Comparison of ENCODE assay signal across 27 mouse cellular contexts in the genomic region with DNA sequence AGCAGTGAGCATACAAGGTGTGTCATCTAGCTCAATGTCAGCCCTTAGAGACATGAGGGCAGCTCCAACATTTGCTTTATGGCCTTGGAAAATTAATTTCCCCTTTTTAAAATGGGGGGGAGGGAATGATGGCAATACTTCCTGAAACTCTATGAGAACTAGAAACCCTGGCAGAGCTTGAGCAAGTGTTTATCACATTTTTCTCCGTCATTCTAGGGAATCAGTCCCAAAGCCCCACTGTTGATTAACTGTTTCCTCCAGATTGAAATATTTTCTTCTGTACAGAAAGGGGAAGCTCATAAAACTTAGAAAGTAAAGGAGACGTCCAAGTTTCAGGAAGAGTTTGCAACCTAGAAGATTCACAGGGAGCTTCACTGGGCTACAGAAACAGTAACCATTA. TPM values are rescaled to one million over a fixed set of nuclear protein-coding genes. Genes with fewer than 3 reads are reported as not detected.
DNase-seq lines count a peak whose midpoint lies in the region; ATAC-seq and TF ChIP-seq lines count a peak whose summit lies in the region.
"Had no signal": no experiment of that assay in that cellular context is flagged by ENCODE, and none has a peak within 500 bp of the region (broad histone marks: within the 10 kb centered on the region; RNA-seq: fewer than 3 reads in every experiment).

No protein-coding gene starts in this region.

- H3K27ac ChIP-seq in MEL (ENCODE audit: control insufficient read depth, low read depth, low read length): no peak overlapping the region; the same call in 1 of the 2 replicates
- peak overlapping the region; percentile 73 for H3K27ac ChIP-seq in bone marrow macrophage, adult 2 months (ENCODE audit: insufficient read depth, low read depth, low read length)
- no peak overlapping the region for H3K27ac ChIP-seq in lung, postnatal 0 days (ENCODE audit: low read length)
- H3K27ac ChIP-seq: forebrain, embryonic 10.5 days; heart, embryonic 15.5 days; hindbrain, embryonic 14.5 days; hindbrain, postnatal 0 days had no signal

- no peaks in the 10 kb centered on the region for H3K4me1 ChIP-seq in MEL (ENCODE audit: control insufficient read depth in 1 of 2, insufficient read depth in 2 of 2, low read length in 2 of 2)
- peaks cover 12% of the 10 kb centered on the region for H3K4me1 ChIP-seq in bone marrow macrophage, adult 2 months (ENCODE audit: control insufficient read depth, insufficient read depth, low read length)
- no peaks in the 10 kb centered on the region for H3K4me1 ChIP-seq in lung, postnatal 0 days (ENCODE audit: insufficient read depth, low read depth, low read length)
- H3K4me1 ChIP-seq: forebrain, embryonic 10.5 days; heart, embryonic 12.5 days; heart, embryonic 15.5 days had no signal

- H3K9me3 ChIP-seq in MEL (replicated peaks; ENCODE audit: insufficient read depth, low read length): no peaks in the 10 kb centered on the region
- no peaks in the 10 kb centered on the region for H3K9me3 ChIP-seq in lung, postnatal 0 days (ENCODE audit: low read length)
- H3K9me3 ChIP-seq: forebrain, embryonic 10.5 days; heart, embryonic 12.5 days; heart, embryonic 15.5 days had no signal

- TF ChIP-seq CTCF in MEL (IDR thresholded peaks at IDR 0.05 in 2 of 3, conservative IDR thresholded peaks at IDR 0.05 in 1 of 3; ENCODE audit: control insufficient read depth in 1 of 3, insufficient read depth in 1 of 3, low read depth in 2 of 3, low read length in 3 of 3, poor library complexity in 1 of 3, severe bottlenecking in 1 of 3): no peak
- TF ChIP-seq CTCF in bone marrow macrophage, adult 2 months (IDR thresholded peaks at IDR 0.05; ENCODE audit: low read depth, low read length): no peak
- TF ChIP-seq CTCF in lung, postnatal 0 days (IDR thresholded peaks at IDR 0.05): no peak

- no peak for TF ChIP-seq POLR2A in MEL (IDR thresholded peaks at IDR 0.05; ENCODE audit: control insufficient read depth in 1 of 2, insufficient read depth in 1 of 2, low read depth in 1 of 2, low read length in 2 of 2, poor library complexity in 1 of 2)
- no peak for TF ChIP-seq POLR2A in bone marrow macrophage, adult 2 months (IDR thresholded peaks at IDR 0.05; ENCODE audit: borderline replicate concordance, low read depth, low read length)

- peak; percentile 58 to 68; a peak in 3 of 4 replicates for TF ChIP-seq EP300 in MEL (IDR thresholded peaks at IDR 0.05; ENCODE audit: low read depth in 1 of 2, low read length in 2 of 2)
- no peak for TF ChIP-seq EP300 in lung, postnatal 0 days (IDR thresholded peaks at IDR 0.05)

- no peak overlapping the region for H3K4me2 ChIP-seq in lung, postnatal 0 days (replicated peaks; ENCODE audit: low read depth, low read length)
- H3K4me2 ChIP-seq: heart, embryonic 12.5 days; heart, embryonic 15.5 days; hindbrain, embryonic 14.5 days had no signal

- H3K4me3 ChIP-seq in MEL (ENCODE audit: control insufficient read depth in 1 of 2, insufficient read depth in 1 of 2, low read depth in 2 of 2, low read length in 2 of 2): no peak overlapping the region
- peak overlapping the region; percentile 18; the same call in 1 of the 2 replicates for H3K4me3 ChIP-seq in bone marrow macrophage, adult 2 months (ENCODE audit: insufficient read depth, low read length)
- H3K4me3 ChIP-seq in lung, postnatal 0 days (ENCODE audit: low read depth, low read length): no peak overlapping the region
- H3K4me3 ChIP-seq: forebrain, embryonic 10.5 days; heart, embryonic 12.5 days; heart, embryonic 15.5 days had no signal

- H3K27me3 ChIP-seq in MEL (ENCODE audit: control insufficient read depth in 1 of 2, insufficient read depth in 2 of 2, low read length in 2 of 2): no peaks in the 10 kb centered on the region
- H3K27me3 ChIP-seq in lung, postnatal 0 days (replicated peaks; ENCODE audit: insufficient read depth, low read length): no peaks in the 10 kb centered on the region
- H3K27me3 ChIP-seq: heart, embryonic 12.5 days; heart, embryonic 15.5 days; Patski had no signal

- no peaks in the 10 kb centered on the region for H3K79me2 ChIP-seq in MEL (ENCODE audit: control insufficient read depth, insufficient read depth, low read length, poor library complexity)

- DNase-seq in MEL (ENCODE audit: low read depth, low spot score): peak; percentile 72
- no peak for DNase-seq in lung, postnatal 0 days (ENCODE audit: low spot score)
- DNase-seq in adrenal gland, adult (ENCODE audit: inconsistent age in 2 of 2, low spot score in 1 of 2): no peak
- no peak for DNase-seq in kidney, postnatal 36 days
- DNase-seq: adrenal gland, adult 2 months; adrenal gland, postnatal 14 days; cerebellum, adult 11-12 months; cerebellum, adult 8-10 months; cerebellum, postnatal 10 days; cerebellum, postnatal 36 days; forebrain, postnatal 0 days; heart, adult 11 months; heart, postnatal 10 days; heart, postnatal 36 days had no signal

- no peak overlapping the region for H3K9ac ChIP-seq in MEL (ENCODE audit: control insufficient read depth, low read depth, low read length, poor library complexity, severe bottlenecking)
- no peak overlapping the region for H3K9ac ChIP-seq in lung, postnatal 0 days (replicated peaks; ENCODE audit: low read depth)
- H3K9ac ChIP-seq: forebrain, postnatal 0 days; heart, embryonic 12.5 days; heart, embryonic 15.5 days; hindbrain, embryonic 14.5 days had no signal

- H3K36me3 ChIP-seq in MEL (ENCODE audit: control insufficient read depth in 1 of 2, insufficient read depth in 2 of 2, low read length in 2 of 2): peaks cover 10 to 26% of the 10 kb centered on the region in 2 experiments
- H3K36me3 ChIP-seq in lung, postnatal 0 days (ENCODE audit: insufficient read depth, low read length): peaks cover 18% of the 10 kb centered on the region; the same call in 1 of the 2 replicates

- no peak for TF ChIP-seq RAD21 in MEL (IDR thresholded peaks at IDR 0.05; ENCODE audit: low read depth, low read length)

- WGBS in lung, postnatal 0 days: 82% methylated on average over 2 of the region's 2 CpGs

- ATAC-seq in hematopoietic stem cell, adult 5-6 weeks (replicated peaks in 1 of 2; ENCODE audit: insufficient read depth in 1 of 2, low FRiP score in 2 of 2, low TSS enrichment in 1 of 2, low read depth in 1 of 2, poor library complexity in 2 of 2, severe bottlenecking in 2 of 2): peak; percentile 67 to 77
- ATAC-seq in megakaryocyte progenitor cell, adult 5-6 weeks (replicated peaks; ENCODE audit: poor library complexity): peak; percentile 47
- ATAC-seq in lung, postnatal 0 days: no peak
- ATAC-seq: CD4-positive, CD25-positive, alpha-beta regulatory T cell, adult 4 months; forebrain, embryonic 14.5 days; forebrain, postnatal 0 days; hindbrain, postnatal 0 days; inflammation-experienced regulatory T-cells, adult 6 months; intestine, embryonic 16.5 days; Patski had no signal

TF ChIP-seq in MEL, 35 proteins besides CTCF, POLR2A, EP300 and RAD21 (continues in another document):
- TF ChIP-seq TBP (IDR thresholded peaks at IDR 0.05; ENCODE audit: low read depth, low read length): no peak
- TF ChIP-seq MYB (IDR thresholded peaks at IDR 0.05; ENCODE audit: low read depth, low read length): no peak
- no peak for TF ChIP-seq MAZ (IDR thresholded peaks at IDR 0.05; ENCODE audit: low read depth, low read length)
- TF ChIP-seq RCOR1 (IDR thresholded peaks at IDR 0.05; ENCODE audit: low read depth, low read length): peak; percentile 92
- no peak for TF ChIP-seq ZMIZ1 (IDR thresholded peaks at IDR 0.05; ENCODE audit: low read depth, low read length)
- TF ChIP-seq ELF1 (IDR thresholded peaks at IDR 0.05; ENCODE audit: low read depth, low read length): no peak
- TF ChIP-seq MEF2A (IDR thresholded peaks at IDR 0.05; ENCODE audit: extremely low read depth, insufficient replicate concordance, low read depth, low read length, poor library complexity, severe bottlenecking): no peak
- TF ChIP-seq KAT2A (conservative IDR thresholded peaks at IDR 0.05; ENCODE audit: low read depth, low read length): no peak
- no peak for TF ChIP-seq HCFC1 (IDR thresholded peaks at IDR 0.05; ENCODE audit: low read depth, low read length)
- no peak for TF ChIP-seq MAFK (IDR thresholded peaks at IDR 0.05; ENCODE audit: borderline replicate concordance, low read depth, low read length)
- no peak for TF ChIP-seq GABPA (IDR thresholded peaks at IDR 0.05; ENCODE audit: low read depth, low read length)
- no peak for TF ChIP-seq TAL1 (IDR thresholded peaks at IDR 0.05; ENCODE audit: low read length)
- TF ChIP-seq ZNF384 (IDR thresholded peaks at IDR 0.05; ENCODE audit: low read depth, low read length): no peak

RNA-seq across cellular contexts. Expression of gene Elavl1, which starts 10.5 kb away (rescaled TPM):
- 64.2 and 76.9 TPM in 2 replicates for total RNA-seq in MEL (2012; rRNA removed)
- 10 to 100 TPM in 1 of 2 experiments, not detected in 1; 77.4 TPM for polyA plus RNA-seq in MEL (2012; ENCODE audit: insufficient read depth in 1 of 2, insufficient read length in 2 of 2, low read depth in 1 of 2, low replicate concordance in 2 of 2, missing spikeins in 1 of 2)
- 55.7 and 57.1 TPM in 2 replicates for polyA plus RNA-seq in bone marrow macrophage, adult 2 months (2012; ENCODE audit: insufficient read depth, insufficient read length, missing spikeins)
- 67.0 and 88.5 TPM in 2 replicates for total RNA-seq in hematopoietic stem cell, adult 5-6 weeks (2017)
- total RNA-seq in megakaryocyte progenitor cell, adult 5-6 weeks (2015): 134 and 150 TPM in 2 replicates
- total RNA-seq in megakaryocyte progenitor cell, adult 5-6 weeks (2017): 74.7 and 80.8 TPM in 2 replicates
- 90.9 and 110 TPM in 2 replicates for polyA plus RNA-seq in lung, postnatal 0 days (2015; fragmentation: Nextera tagmentation; extraction: Ambion mirVana)

RNA-seq across cellular contexts. Expression of gene Ccl25, which starts 10.7 kb away (rescaled TPM):
- 25.0 and 32.2 TPM in 2 replicates for total RNA-seq in MEL (2012; rRNA removed)
- polyA plus RNA-seq in MEL (2012; ENCODE audit: insufficient read depth in 1 of 2, insufficient read length in 2 of 2, low read depth in 1 of 2, low replicate concordance in 2 of 2, missing spikeins in 1 of 2): 10 to 100 TPM in 1 of 2 experiments, not detected in 1; 33.8 TPM
- 10.5 and 14.3 TPM in 2 replicates for polyA plus RNA-seq in bone marrow macrophage, adult 2 months (2012; ENCODE audit: insufficient read depth, insufficient read length, missing spikeins)
- total RNA-seq in hematopoietic stem cell, adult 5-6 weeks (2017): 9.6 and 13.9 TPM in 2 replicates
- total RNA-seq in megakaryocyte progenitor cell, adult 5-6 weeks (2015): 20.5 and 20.6 TPM in 2 replicates
- total RNA-seq in megakaryocyte progenitor cell, adult 5-6 weeks (2017): 4.6 and 13.4 TPM in 2 replicates
- polyA plus RNA-seq in lung, postnatal 0 days (2015; fragmentation: Nextera tagmentation; extraction: Ambion mirVana): 4.3 and 4.9 TPM in 2 replicates

RNA-seq across cellular contexts. Expression of gene Timm44, which starts 60.0 kb away (rescaled TPM):
- 147 and 174 TPM in 2 replicates for total RNA-seq in MEL (2012; rRNA removed)
- 100 to 1,000 TPM in 1 of 2 experiments, not detected in 1; 199 TPM for polyA plus RNA-seq in MEL (2012; ENCODE audit: insufficient read depth in 1 of 2, insufficient read length in 2 of 2, low read depth in 1 of 2, low replicate concordance in 2 of 2, missing spikeins in 1 of 2)
- 55.0 and 65.8 TPM in 2 replicates for polyA plus RNA-seq in bone marrow macrophage, adult 2 months (2012; ENCODE audit: insufficient read depth, insufficient read length, missing spikeins)
- 126 and 143 TPM in 2 replicates for total RNA-seq in hematopoietic stem cell, adult 5-6 weeks (2017)
- 65.6 and 89.1 TPM in 2 replicates for total RNA-seq in megakaryocyte progenitor cell, adult 5-6 weeks (2015)
- total RNA-seq in megakaryocyte progenitor cell, adult 5-6 weeks (2017): 128 and 146 TPM in 2 replicates
- 30.7 and 36.1 TPM in 2 replicates for polyA plus RNA-seq in lung, postnatal 0 days (2015; fragmentation: Nextera tagmentation; extraction: Ambion mirVana)
